Comparison of ENCODE assay signal across 8 mouse cellular contexts in the genomic region with DNA sequence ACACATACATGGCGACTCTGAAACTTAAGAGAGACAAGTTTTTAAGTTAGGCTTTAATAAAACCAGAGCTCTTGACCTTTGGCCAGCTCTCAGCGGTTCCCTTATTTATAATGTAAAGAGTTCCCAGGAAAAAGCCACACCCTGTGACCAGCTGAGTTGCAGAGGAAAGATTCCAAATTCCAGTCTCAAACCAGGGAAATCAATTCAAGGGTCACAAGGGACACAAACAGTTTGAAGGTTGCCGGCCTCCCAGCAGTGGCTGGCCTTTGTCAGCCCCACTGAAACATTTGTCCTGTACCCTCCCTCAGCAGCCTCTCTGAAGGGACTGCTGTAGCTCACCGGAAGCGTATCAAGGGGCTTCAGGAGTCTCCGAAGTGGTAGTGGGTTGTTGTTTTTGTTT. TPM values are rescaled to one million over a fixed set of nuclear protein-coding genes. Genes with fewer than 3 reads are reported as not detected.
DNase-seq lines count a peak whose midpoint lies in the region; ATAC-seq and TF ChIP-seq lines count a peak whose summit lies in the region.

No protein-coding gene starts in this region.

- H3K4me3 ChIP-seq in lung, postnatal 0 days (ENCODE audit: low read depth, low read length) = peak overlapping the region; percentile 60
- H3K4me3 ChIP-seq in forebrain, embryonic 11.5 days (ENCODE audit: low read depth, low read length) = no peak overlapping the region
- peak overlapping the region; percentile 75 for H3K4me3 ChIP-seq in stomach, embryonic 16.5 days (replicated peaks; ENCODE audit: low read length)

- no peaks in the 10 kb centered on the region for H3K4me1 ChIP-seq in lung, postnatal 0 days (ENCODE audit: insufficient read depth, low read depth, low read length)
- no peaks in the 10 kb centered on the region; the same call in 1 of the 2 replicates for H3K4me1 ChIP-seq in forebrain, embryonic 11.5 days (replicated peaks; ENCODE audit: control insufficient read depth, insufficient read depth, low read length)
- peaks cover 8% of the 10 kb centered on the region; the same call in 1 of the 2 replicates for H3K4me1 ChIP-seq in stomach, embryonic 16.5 days (ENCODE audit: control insufficient read depth, insufficient read depth, low read length)

- H3K27ac ChIP-seq in lung, postnatal 0 days (ENCODE audit: low read length) = peak overlapping the region; percentile 38; the same call in 1 of the 2 replicates
- H3K27ac ChIP-seq in forebrain, embryonic 11.5 days (ENCODE audit: low read depth, low read length) = no peak overlapping the region
- H3K27ac ChIP-seq in stomach, embryonic 16.5 days (ENCODE audit: low read length) = no peak overlapping the region

- DNase-seq in lung, postnatal 0 days (ENCODE audit: low spot score) = peak; percentile 53
- DNase-seq in lung, postnatal 4 days = no peak
- no peak for DNase-seq in forebrain, embryonic 11.5 days (ENCODE audit: low spot score)
- peak; percentile 24 for DNase-seq in kidney, postnatal 14 days
- no peak for DNase-seq in layer of hippocampus, postnatal 25 days (ENCODE audit: extremely low spot score in 1 of 2, low spot score in 1 of 2)
- no peak for DNase-seq in left cerebral cortex, postnatal 36 days (ENCODE audit: low spot score in 2 of 2)
- no peak for DNase-seq in spleen, postnatal 36 days (ENCODE audit: low spot score in 2 of 2)

- no peaks in the 10 kb centered on the region for H3K27me3 ChIP-seq in lung, postnatal 0 days (replicated peaks; ENCODE audit: insufficient read depth, low read length)
- no peaks in the 10 kb centered on the region for H3K27me3 ChIP-seq in forebrain, embryonic 11.5 days (ENCODE audit: control insufficient read depth, insufficient read depth, low read length)
- no peaks in the 10 kb centered on the region for H3K27me3 ChIP-seq in stomach, embryonic 16.5 days (ENCODE audit: control insufficient read depth, insufficient read depth, low read length)

- WGBS in lung, postnatal 0 days = 43% methylated on average over 6 of the region's 6 CpGs
- WGBS in forebrain, embryonic 11.5 days = 43% methylated on average over 6 of the region's 6 CpGs
- WGBS in stomach, embryonic 16.5 days = 22% methylated on average over 6 of the region's 6 CpGs

- TF ChIP-seq CTCF in lung, postnatal 0 days (IDR thresholded peaks at IDR 0.05) = no peak

- H3K9me3 ChIP-seq in lung, postnatal 0 days (ENCODE audit: low read length) = no peaks in the 10 kb centered on the region
- no peaks in the 10 kb centered on the region for H3K9me3 ChIP-seq in forebrain, embryonic 11.5 days (ENCODE audit: control insufficient read depth, low read length)
- no peaks in the 10 kb centered on the region for H3K9me3 ChIP-seq in stomach, embryonic 16.5 days (replicated peaks; ENCODE audit: control insufficient read depth, low read length)

- ATAC-seq in lung, postnatal 0 days = no peak
- no peak for ATAC-seq in forebrain, embryonic 11.5 days (replicated peaks; ENCODE audit: low FRiP score)
- no peak for ATAC-seq in stomach, embryonic 16.5 days (ENCODE audit: insufficient read depth, low FRiP score)

- intact Hi-C loops in left cerebral cortex, postnatal 36 days (cut with DNase I) = no loop called here

- no peak for TF ChIP-seq EP300 in lung, postnatal 0 days (IDR thresholded peaks at IDR 0.05)

- H3K36me3 ChIP-seq in lung, postnatal 0 days (ENCODE audit: insufficient read depth, low read length) = no peaks in the 10 kb centered on the region; the same call in 1 of the 2 replicates
- no peaks in the 10 kb centered on the region; the same call in 1 of the 2 replicates for H3K36me3 ChIP-seq in forebrain, embryonic 11.5 days (ENCODE audit: control insufficient read depth, insufficient read depth, low read length)
- H3K36me3 ChIP-seq in stomach, embryonic 16.5 days (ENCODE audit: control insufficient read depth, insufficient read depth, low read length) = no peaks in the 10 kb centered on the region

- H3K4me2 ChIP-seq in lung, postnatal 0 days (replicated peaks; ENCODE audit: low read depth, low read length) = peak overlapping the region; percentile 85
- H3K4me2 ChIP-seq in forebrain, embryonic 11.5 days (ENCODE audit: low read depth, low read length, severe bottlenecking) = peak overlapping the region; percentile 85
- peak overlapping the region; percentile 71 for H3K4me2 ChIP-seq in stomach, embryonic 16.5 days (ENCODE audit: low read depth, low read length)

- H3K9ac ChIP-seq in lung, postnatal 0 days (replicated peaks; ENCODE audit: low read depth) = peak overlapping the region; percentile 27
- H3K9ac ChIP-seq in forebrain, embryonic 11.5 days (ENCODE audit: low read length) = no peak overlapping the region
- H3K9ac ChIP-seq in stomach, embryonic 16.5 days (ENCODE audit: low read length) = peak overlapping the region; percentile 61

RNA-seq across cellular contexts. Expression of a gene that starts 2.3 kb away (rescaled TPM):
- 250 and 295 TPM in 2 replicates for polyA plus RNA-seq in lung, postnatal 0 days (2015; fragmentation: Nextera tagmentation; extraction: Ambion mirVana)
- polyA plus RNA-seq in forebrain, embryonic 11.5 days (2014; fragmentation: Nextera tagmentation; extraction: Ambion mirVana) = 110 and 120 TPM in 2 replicates
- 183 and 217 TPM in 2 replicates for polyA plus RNA-seq in stomach, embryonic 16.5 days (2015; fragmentation: Nextera tagmentation; extraction: Ambion mirVana)
- total RNA-seq in layer of hippocampus, postnatal 25 days (2021) = 10 to 100 TPM; 32.8 to 57.2 TPM
- total RNA-seq in left cerebral cortex, postnatal 36 days (2021) = 10 to 100 TPM; 36.7 to 60.8 TPM

Comparison
In these comparisons a context has a peak if more than half of its experiments do, and no peak if none do; other contexts are left out.
1. DNase-seq: peak in lung, postnatal 0 days (single experiment) and kidney, postnatal 14 days (single experiment); none in lung, postnatal 4 days (0 of 2), forebrain, embryonic 11.5 days (single experiment), layer of hippocampus, postnatal 25 days (0 of 2), left cerebral cortex, postnatal 36 days (0 of 2) and spleen, postnatal 36 days (0 of 2).
2. Peak in every context shown above with its lines, with median percentiles within 50 percentile points of each other: H3K4me2 ChIP-seq.